Mouse (Mus musculus): ENCODE results near the gene Slc35b2. TPM values are rescaled to one million over a fixed set of nuclear protein-coding genes. Genes with fewer than 3 reads are reported as not detected.
A peak's percentile ranks its signal among the peaks of the same experiment; 100 is the strongest.

Gene Slc35b2
- polyA plus RNA-seq, 1 experiment from 2014 or later = 139 TPM

DNA sequence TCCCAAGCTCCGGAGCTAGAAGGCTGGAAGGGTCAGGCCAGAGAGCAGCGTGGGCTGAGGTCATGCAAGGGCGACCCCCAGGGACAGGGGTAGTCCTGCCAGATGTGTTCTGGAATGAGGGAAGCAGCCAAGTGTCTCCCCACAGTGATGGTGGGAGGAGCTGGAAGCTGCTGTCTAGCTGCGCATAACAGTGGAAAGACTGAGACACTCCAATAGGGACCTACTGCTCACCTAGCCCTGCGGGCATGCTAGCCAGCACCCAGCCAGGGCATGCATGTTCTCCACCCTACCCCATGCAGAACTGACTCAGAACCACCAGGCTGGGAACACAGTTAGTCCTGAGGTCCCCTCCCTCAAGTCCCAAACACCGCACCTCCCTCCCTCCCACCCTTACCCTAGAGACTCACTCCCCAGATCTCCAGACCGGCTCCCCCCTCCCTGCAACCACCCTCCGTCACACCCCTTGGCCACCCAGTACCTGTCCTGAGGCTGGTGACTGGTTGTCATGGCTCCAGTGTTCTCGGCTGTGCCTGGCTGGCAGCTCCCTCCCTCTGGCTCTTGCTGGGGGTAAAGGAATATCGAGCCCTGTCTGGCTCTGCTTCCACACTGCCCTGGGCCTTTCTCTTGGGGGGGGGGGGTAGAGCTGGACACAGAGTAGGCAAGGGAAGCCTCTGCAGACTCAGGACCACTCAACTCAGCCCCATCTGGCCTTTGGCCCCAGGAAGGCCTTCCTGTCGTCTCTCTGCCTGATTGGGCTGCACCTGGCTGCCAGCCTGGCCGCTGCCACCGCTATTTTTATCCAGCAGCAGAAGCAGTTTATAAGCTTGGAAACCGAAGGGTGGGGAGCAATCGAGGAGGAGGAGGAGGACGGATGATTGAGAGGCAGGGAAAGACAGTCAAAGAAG, 28.3 kb downstream of the Slc35b2 start:
- Histone ChIP-seq H3K36me3 (peaks cover 29% of the 10 kb centered on the region), H3K4me1 (peaks cover 69% of the 10 kb centered on the region), H3K4me2 (peak overlapping the region; percentile 98), H3K27me3 (no peaks in the 10 kb centered on the region), H3K27ac (peak overlapping the region; percentile 77), H3K9ac (no peak overlapping the region), H3K4me3 (peak overlapping the region; percentile 21), H3K9me3 (no peaks in the 10 kb centered on the region)
- WGBS = 45% methylated on average over 16 of the region's 16 CpGs
- no peak for ATAC-seq (ENCODE audit: insufficient number of reproducible peaks, low FRiP score, low TSS enrichment, low read depth)

DNA sequence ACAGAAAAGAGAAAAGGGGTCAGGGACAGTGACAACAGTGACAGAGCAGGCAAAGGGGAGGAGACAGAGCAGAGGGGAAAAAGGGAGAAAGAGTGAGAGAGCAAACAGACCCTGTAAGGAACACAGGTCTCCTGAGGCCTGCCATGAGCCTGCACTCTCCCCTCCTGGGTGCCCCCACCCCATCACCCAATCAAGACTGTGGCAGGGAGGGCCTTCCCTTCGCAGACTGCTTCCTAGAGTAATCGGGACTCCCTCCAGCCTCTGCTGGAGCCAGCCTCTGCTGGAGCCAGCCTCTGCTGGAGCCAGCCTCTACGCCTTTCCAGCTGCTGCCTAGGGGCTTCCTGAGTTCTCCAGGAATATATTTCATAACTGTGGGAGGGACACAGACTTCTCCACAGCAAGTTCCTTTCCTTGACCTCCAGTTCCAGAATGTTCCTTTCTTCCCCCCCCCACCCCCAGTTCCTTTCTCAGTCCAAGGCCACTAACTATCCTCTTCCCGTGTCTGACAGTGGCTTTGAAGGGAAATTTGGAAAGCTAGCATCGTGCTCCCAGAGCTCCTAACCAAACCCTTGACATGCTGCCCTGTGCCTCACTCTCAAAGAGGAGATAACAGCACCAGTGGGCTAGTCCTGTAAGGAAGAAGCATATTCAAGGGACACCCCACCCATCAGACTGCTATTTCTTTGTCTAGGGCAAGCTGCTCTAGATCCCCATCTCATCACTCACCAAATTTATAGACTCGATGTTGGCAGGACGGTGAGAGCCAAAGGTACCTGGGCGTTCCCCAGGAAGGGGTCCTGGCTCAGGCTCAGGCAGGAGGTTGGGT, 29.1 kb downstream of the Slc35b2 start:
- H3K4me3 ChIP-seq = peak overlapping the region; percentile 21
- peaks cover 23% of the 10 kb centered on the region for H3K36me3 ChIP-seq
- no peaks in the 10 kb centered on the region for H3K9me3 ChIP-seq
- H3K27me3 ChIP-seq = no peaks in the 10 kb centered on the region
- WGBS = 38% methylated on average over 8 of the region's 8 CpGs
- H3K9ac ChIP-seq = no peak overlapping the region
- peak overlapping the region; percentile 98 for H3K4me2 ChIP-seq
- no peak for ATAC-seq (ENCODE audit: insufficient number of reproducible peaks, low FRiP score, low TSS enrichment, low read depth)
- peak overlapping the region; percentile 77 for H3K27ac ChIP-seq
- peaks cover 72% of the 10 kb centered on the region for H3K4me1 ChIP-seq

- Histone ChIP-seq H3K27me3 (no peaks in the 10 kb centered on the region), H3K9ac (no peak overlapping the region)
Measured at GRCm38 (mm10) chr17:45593479-45593878, 29.8 kb downstream of the Slc35b2 start.

GRCm38 (mm10) chr17:45594195-45594594, 30.5 kb downstream of the Slc35b2 start:
- ATAC-seq (ENCODE audit: insufficient number of reproducible peaks, low FRiP score, low TSS enrichment, low read depth) = no peak
- Histone ChIP-seq H3K4me3 (peak overlapping the region; percentile 57), H3K4me1 (peaks cover 74% of the 10 kb centered on the region), H3K9me3 (no peaks in the 10 kb centered on the region), H3K27ac (no peak overlapping the region), H3K27me3 (no peaks in the 10 kb centered on the region), H3K4me2 (peak overlapping the region; percentile 98), H3K36me3 (peaks cover 11% of the 10 kb centered on the region), H3K9ac (0 out of 2 replicates have a peak overlapping the region, but pooled peaks have one; percentile 7)
- 56% methylated on average over 8 of the region's 8 CpGs for WGBS

More at GRCm38 (mm10) chr17:45593479-45593878, 29.8 kb downstream of the Slc35b2 start:
- WGBS = 42% methylated on average over 8 of the region's 8 CpGs
- peaks cover 18% of the 10 kb centered on the region for H3K36me3 ChIP-seq
- no peak for ATAC-seq (ENCODE audit: insufficient number of reproducible peaks, low FRiP score, low TSS enrichment, low read depth)
- H3K27ac ChIP-seq = peak overlapping the region; percentile 77
- H3K4me3 ChIP-seq = peak overlapping the region; percentile 57; the same call in 1 of the 2 replicates
- no peaks in the 10 kb centered on the region for H3K9me3 ChIP-seq
- H3K4me1 ChIP-seq = peaks cover 72% of the 10 kb centered on the region
- peak overlapping the region; percentile 98 for H3K4me2 ChIP-seq

- Histone ChIP-seq H3K27ac (peak overlapping the region; percentile 84), H3K9me3 (no peaks in the 10 kb centered on the region), H3K9ac (peak overlapping the region; percentile 39), H3K36me3 (peaks cover 2% of the 10 kb centered on the region; the same call in 1 of the 2 replicates), H3K27me3 (peaks cover 6% of the 10 kb centered on the region), H3K4me1 (peaks cover 81% of the 10 kb centered on the region), H3K4me2 (peak overlapping the region; percentile 98), H3K4me3 (peak overlapping the region; percentile 57)
- WGBS = 2% methylated on average over 58 of the region's 58 CpGs
- ATAC-seq (ENCODE audit: insufficient number of reproducible peaks, low FRiP score, low TSS enrichment, low read depth) = peak; percentile 67
Measured at GRCm38 (mm10) chr17:45594881-45595735, 31.4 kb downstream of the Slc35b2 start.

DNA sequence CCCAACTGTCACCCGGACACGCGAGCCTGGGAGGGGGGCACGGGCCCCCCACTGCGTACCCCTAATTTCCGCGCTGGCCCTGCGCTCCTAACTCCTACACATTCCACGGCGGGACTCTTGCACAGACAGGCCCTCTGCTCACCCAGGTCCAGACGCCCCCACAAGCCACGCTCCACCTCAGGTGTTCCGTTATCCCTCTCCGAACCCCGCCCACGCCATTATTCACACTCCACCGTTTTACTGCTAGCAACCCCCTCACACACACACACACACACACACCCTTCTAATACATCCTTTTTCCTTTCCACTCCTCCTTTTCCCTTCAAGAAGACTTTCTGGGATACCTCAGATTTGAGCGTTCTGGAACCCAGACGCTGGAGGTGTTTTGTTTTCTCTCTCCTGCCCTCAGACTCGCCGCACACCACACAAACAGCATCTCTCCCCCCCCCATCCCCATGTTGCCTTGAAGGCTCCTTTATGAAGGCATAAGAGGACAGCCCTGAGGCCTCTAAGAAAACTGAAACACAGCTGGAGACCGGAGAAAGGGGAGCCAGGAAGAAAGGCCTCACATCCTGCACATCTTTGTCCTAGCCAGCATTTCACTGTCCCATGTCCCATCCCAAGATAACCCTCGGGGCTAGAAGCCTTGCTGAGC, 32.2 kb downstream of the Slc35b2 start:
- no peak for ATAC-seq (ENCODE audit: insufficient number of reproducible peaks, low FRiP score, low TSS enrichment, low read depth)
- Histone ChIP-seq H3K4me2 (peak overlapping the region; percentile 98), H3K9me3 (no peaks in the 10 kb centered on the region), H3K27ac (peak overlapping the region; percentile 84), H3K36me3 (no peaks in the 10 kb centered on the region), H3K9ac (peak overlapping the region; percentile 39; the same call in 1 of the 2 replicates), H3K27me3 (peaks cover 13% of the 10 kb centered on the region), H3K4me3 (peak overlapping the region; percentile 57), H3K4me1 (peaks cover 73% of the 10 kb centered on the region)
- 5% methylated on average over 23 of the region's 23 CpGs for WGBS

- 28% methylated on average over 11 of the region's 11 CpGs for whole genome bisulfite sequencing
Measured at GRCm38 (mm10) chr17:45596631-45597396, 33.1 kb downstream of the Slc35b2 start.

DNA sequence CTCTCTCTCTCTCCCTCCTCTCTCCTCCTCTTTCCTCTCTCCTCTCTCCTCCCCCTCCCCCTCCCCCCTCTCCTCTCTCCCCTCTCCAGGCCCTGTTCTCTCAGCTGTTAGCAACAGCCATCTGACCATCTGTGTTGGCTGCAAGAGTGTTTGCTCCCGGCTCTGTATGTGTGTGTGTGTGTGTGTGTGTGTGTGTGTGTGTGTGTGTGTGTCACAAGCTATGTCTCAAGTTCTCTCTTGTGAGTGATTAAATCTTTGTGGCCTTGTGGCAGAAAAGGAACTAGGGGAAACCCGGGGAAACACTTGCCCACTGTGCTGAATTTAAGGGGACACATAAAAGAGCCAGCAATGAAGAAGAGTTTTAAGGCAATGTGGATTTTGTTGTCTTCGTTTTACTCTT, 34.1 kb downstream of the Slc35b2 start:
- H3K27me3 ChIP-seq = peaks cover 29% of the 10 kb centered on the region
- H3K27ac ChIP-seq = no peak overlapping the region
- peaks cover 65% of the 10 kb centered on the region for H3K4me1 ChIP-seq
- no peaks in the 10 kb centered on the region for H3K36me3 ChIP-seq
- no peak overlapping the region for H3K9ac ChIP-seq
- WGBS = 30% methylated on average over 3 of the region's 3 CpGs
- H3K9me3 ChIP-seq = no peaks in the 10 kb centered on the region
- no peak overlapping the region for H3K4me3 ChIP-seq
- H3K4me2 ChIP-seq = no peak overlapping the region
- no peak for ATAC-seq (ENCODE audit: insufficient number of reproducible peaks, low FRiP score, low TSS enrichment, low read depth)

More at GRCm38 (mm10) chr17:45596631-45597396, 33.1 kb downstream of the Slc35b2 start:
- 0 out of 2 replicates have a peak overlapping the region, but pooled peaks have one; percentile 8 for H3K4me2 ChIP-seq
- H3K9me3 ChIP-seq = no peaks in the 10 kb centered on the region
- H3K9ac ChIP-seq = no peak overlapping the region
- H3K4me3 ChIP-seq = no peak overlapping the region
- no peaks in the 10 kb centered on the region for H3K36me3 ChIP-seq
- peak overlapping the region; percentile 84 for H3K27ac ChIP-seq
- peak; percentile 49 for ATAC-seq (ENCODE audit: insufficient number of reproducible peaks, low FRiP score, low TSS enrichment, low read depth)
- H3K27me3 ChIP-seq = peaks cover 23% of the 10 kb centered on the region
- H3K4me1 ChIP-seq = peaks cover 71% of the 10 kb centered on the region

GRCm38 (mm10) chr17:45598376-45598775, 34.7 kb downstream of the Slc35b2 start:
- no peaks in the 10 kb centered on the region for H3K9me3 ChIP-seq
- H3K27ac ChIP-seq = no peak overlapping the region
- ATAC-seq (ENCODE audit: insufficient number of reproducible peaks, low FRiP score, low TSS enrichment, low read depth) = no peak
- no peaks in the 10 kb centered on the region for H3K36me3 ChIP-seq
- peaks cover 59% of the 10 kb centered on the region for H3K4me1 ChIP-seq
- no peak overlapping the region for H3K4me3 ChIP-seq
- no peak overlapping the region for H3K9ac ChIP-seq
- H3K27me3 ChIP-seq = peaks cover 29% of the 10 kb centered on the region
- WGBS = 86% methylated on average over 2 of the region's 2 CpGs
- H3K4me2 ChIP-seq = no peak overlapping the region

- ATAC-seq (ENCODE audit: insufficient number of reproducible peaks, low FRiP score, low TSS enrichment, low read depth) = no peak
- H3K9ac ChIP-seq = no peak overlapping the region
- H3K36me3 ChIP-seq = no peaks in the 10 kb centered on the region
- peak overlapping the region; percentile 31; the same call in 1 of the 2 replicates for H3K4me3 ChIP-seq
- no peak overlapping the region for H3K27ac ChIP-seq
- peaks cover 29% of the 10 kb centered on the region for H3K27me3 ChIP-seq
- WGBS = 68% methylated on average over 3 of the region's 3 CpGs
- peaks cover 54% of the 10 kb centered on the region for H3K4me1 ChIP-seq
- peak overlapping the region; percentile 52; the same call in 1 of the 2 replicates for H3K4me2 ChIP-seq
- H3K9me3 ChIP-seq = no peaks in the 10 kb centered on the region
Measured at GRCm38 (mm10) chr17:45598891-45599290, 35.2 kb downstream of the Slc35b2 start.

Measured in limb, embryonic 15.5 days (tissue).